Mouse (Mus musculus) cerebellum, adult 9-10 months (tissue): ENCODE data around the gene Fancm.
"Not testable (repeated sequence)": the region's sequence is repeated elsewhere in the genome, so short reads cannot be mapped to it uniquely, and the experiment has no call there.

ENCODE experiments used
- DNase-seq: peaks from one replicate; pipeline ENCODE4 v3.0.0; 2022

Fancm gene

DNA sequence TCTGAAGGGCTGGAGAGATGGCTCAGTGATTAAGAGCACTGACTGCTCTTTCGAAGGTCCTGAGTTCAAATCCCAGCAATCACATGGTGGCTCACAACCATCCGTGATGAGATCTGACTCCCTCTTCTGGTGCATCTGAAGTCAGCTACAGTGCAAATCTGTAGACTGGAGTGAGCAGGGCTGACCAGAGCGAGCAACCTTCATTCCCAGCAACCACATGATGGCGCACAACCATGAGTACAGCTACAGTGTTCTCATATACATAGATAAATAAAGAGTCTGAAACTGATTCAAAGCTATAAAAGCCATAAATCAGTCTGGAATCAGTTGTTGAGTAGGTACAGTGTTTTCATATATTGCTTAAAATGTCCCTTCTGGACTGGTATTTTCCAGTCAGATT, 60.7 kb downstream of the Fancm start:
- not testable (repeated sequence) for DNase-seq

DNA sequence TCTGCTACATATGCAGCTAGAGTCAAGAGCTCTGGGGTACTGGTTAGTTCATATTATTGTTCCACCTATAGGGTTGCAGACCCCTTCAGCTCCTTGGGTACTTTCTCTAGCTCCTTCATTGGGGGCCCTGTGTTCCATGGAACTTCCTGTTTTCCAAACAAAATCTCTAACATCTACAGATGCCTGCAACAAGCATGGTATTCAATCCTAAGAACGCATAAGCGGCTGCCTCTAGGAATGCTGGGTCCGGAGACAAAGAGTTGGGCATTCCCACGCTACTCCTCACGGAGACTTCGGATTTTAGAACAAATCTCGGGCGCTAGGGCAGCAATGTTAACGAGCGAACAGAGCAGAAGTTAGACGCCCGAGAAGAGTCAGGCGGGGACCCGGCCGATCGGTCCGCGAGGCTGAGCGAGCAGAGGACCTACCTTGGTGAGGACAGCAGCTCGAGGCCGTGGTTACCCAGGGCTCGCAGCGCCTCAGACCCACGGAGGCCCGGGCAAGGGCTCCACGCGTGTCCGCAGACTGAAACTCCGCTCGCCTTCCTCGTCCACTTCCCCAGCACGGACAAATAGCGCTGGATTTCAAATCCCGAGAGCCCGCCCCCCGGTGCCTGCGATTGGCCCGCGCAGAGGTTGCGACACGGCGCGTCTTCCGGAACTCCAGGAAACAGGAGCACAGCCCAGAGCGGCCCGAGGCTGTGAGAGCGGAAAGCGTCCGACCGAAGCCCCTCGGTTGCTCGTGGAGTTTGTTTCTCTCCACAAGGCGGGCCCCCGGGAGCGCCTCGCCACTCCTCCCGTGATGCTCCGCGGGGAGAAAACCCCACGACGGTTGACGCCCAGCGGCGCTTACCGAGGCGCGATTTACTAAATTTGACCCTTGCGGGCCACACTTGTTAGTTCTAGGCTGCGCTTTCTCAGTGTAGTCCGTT, 96.9 kb downstream of the Fancm start, which contains the start of gene Mis18bp1:
Gene Mis18bp1 (minus strand): TSS at position 584 of the 931 bp plus-strand sequence.
- peak; percentile 91 for DNase-seq

DNA sequence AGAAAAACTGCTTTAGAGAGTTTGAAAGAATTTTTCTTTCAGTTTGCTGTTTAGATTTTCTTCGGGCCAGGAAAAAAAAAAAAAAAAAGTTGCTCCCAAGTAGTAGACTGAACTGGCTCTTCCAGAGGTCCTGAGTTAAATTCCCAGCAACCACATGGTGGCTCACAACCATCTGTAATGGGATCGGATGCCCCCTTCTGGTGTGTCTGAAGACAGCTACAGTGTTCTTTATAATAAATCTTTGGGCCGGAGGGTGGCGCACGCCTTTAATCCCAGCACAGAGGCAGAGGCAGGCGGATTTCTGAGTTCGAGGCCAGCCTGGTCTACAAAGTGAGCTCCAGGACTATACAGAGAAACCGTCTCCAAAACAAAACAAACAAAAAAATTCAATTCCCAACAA, 97.6 kb downstream of the Fancm start:
- peak; percentile 75 for DNase-seq

DNA sequence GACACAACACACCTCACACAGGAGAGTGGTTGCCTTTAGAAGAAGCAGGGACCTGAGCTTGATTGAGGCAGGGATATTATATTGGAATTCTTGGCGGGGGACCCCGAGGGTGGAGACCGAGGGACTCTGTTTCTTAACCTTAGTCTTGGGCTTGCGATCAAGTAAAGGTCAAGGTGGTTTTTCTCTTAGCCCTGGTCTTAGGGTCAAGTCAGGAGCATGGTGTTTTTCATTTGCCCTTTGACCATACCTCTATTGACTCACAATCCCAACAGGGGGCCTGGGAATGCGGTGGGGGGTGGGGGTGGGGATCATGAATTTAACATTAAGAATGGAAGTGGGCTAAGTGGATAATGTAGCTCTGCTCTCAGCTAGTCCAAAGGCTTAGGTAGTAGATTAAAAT, 98.3 kb downstream of the Fancm start:
- DNase-seq = no peak
